Mouse (Mus musculus): ENCODE results near the gene Gemin2.

DNA sequence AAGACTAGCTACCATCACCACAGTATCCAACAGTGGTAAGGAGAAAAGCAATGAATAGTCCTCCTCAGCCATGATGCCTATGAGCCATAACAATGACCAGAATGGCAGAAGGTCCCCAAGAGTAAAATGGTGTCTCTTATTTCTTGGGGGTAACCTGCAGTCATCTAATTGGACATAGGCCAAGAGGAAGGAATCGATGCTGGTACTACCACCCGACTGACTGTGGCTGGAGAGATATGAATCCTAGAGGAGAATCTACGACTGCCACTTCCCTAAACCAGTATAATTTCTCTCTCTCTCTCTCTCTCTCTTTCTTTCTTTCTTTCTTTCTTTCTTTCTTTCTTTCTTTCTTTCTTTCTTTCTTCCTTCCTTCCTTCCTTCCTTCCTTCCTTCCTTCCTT is 39.3 kb downstream of the Gemin2 start:
- TF ChIP-seq CTCF (conservative IDR thresholded peaks at IDR 0.05; ENCODE audit: insufficient read depth, insufficient read length, low read depth, low read length) = no peak
- no peak for TF ChIP-seq POLR2A (IDR thresholded peaks at IDR 0.05; ENCODE audit: low read depth, low read length)
